Mouse (Mus musculus) gastrocnemius, postnatal 25 days (tissue): ENCODE data around the gene Elavl3. TPM values are rescaled to one million over a fixed set of nuclear protein-coding genes. Genes with fewer than 3 reads are reported as not detected.
"Not testable (repeated sequence)": the region's sequence is repeated elsewhere in the genome, so short reads cannot be mapped to it uniquely, and the experiment has no call there.

Experiments
- DNase-seq: peaks from one replicate; pipeline ENCODE4 v3.0.0; 2022
- long read RNA-seq, 2 experiments: library from polyadenylated mRNA; stranded (forward); transcript quantifications; one replicate each; pipeline ENCODE4 v2.0.0; 2021
- total RNA-seq, 2 experiments: library from RNA; stranded (reverse); gene quantifications; 1 replicate in 1 of 2; 2 replicates in 1 of 2; pipeline ENCODE4 v1.2.3; 2021

Gene Elavl3
- total RNA-seq, result under 1 TPM in 1 of 2 experiments, not detected in 1; 0.11 TPM
- long read RNA-seq, experiment 1, result 0 reads
- long read RNA-seq, experiment 2, result 0 reads

DNA sequence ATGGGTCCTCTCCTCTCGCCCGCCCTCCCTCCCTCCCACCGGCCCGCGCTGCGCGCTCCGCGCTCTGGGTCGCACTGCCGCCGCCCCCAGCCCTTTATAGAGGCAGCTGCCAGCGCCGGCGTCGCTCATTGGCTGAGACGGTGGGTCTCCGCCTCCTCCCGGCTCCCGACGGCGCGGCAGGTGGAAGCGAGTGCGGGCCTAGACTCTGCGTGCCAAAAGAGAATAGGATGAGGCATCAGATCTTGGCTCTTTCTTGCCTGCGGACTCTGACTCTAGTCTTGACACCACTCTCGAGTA, at the start of gene Elavl3:
Gene Elavl3, minus strand, starts transcription at position 66 of the 297 bp plus-strand sequence.
- DNase-seq, result no peak

DNA sequence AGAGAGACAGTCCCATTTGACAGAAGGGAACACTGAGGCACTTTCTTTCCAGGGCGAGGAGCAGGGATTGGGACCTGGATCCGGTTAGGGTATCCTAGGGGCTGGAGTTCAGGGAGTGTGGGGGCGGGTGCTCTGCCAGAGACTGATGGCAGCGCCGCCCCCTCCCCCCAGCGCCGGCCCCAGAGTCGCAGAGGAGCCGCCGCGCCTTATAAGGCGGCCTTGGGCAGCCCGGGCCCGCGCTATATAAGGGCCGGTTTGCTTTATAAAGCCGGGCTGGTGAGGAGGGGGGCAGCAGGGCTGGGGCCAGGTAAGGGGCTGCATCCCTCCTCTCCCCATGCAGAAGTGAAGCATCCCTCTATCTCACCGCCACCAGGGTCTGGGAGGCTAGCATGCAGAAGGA, 48.1 kb upstream of the Elavl3 start:
- DNase-seq, result no peak

DNA sequence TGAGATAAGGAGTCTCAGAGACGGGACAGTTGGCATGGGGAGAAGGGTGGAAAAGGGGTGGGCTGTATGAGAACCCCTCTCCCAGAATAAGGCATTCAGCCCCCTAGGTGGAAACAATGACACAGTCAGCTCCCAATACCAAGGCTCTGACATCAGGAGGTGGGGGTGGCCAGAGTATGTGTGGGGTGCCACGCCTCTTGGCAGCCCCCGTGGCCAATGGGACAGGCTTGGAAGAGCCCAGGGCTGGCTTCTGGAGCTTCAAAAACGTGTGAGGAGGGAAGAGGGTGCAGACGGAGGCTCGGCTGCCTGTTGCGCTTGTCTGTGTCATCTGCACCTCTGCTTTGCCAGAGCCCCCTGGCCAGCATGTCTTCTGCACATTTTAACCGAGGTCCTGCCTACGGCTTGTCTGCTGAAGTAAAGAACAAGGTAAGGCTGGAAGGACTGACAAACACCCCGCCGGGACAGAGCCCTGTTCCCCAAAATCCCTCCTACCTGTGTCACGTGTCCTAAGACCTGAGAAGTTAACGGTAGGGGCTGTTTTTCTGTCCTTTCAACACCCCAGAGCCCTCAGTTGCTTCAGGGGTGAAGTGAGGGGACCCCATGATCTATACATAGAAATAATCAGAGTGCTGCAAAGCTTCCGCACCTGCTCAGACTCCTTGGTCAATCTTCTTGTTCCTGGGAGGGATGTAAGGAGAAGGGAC, 47.3 kb upstream of the Elavl3 start, which contains the start of gene Cnn1:
Gene Cnn1, plus strand, starts transcription at position 224 of the 704 bp plus-strand sequence.
- DNase-seq, result no peak

DNA sequence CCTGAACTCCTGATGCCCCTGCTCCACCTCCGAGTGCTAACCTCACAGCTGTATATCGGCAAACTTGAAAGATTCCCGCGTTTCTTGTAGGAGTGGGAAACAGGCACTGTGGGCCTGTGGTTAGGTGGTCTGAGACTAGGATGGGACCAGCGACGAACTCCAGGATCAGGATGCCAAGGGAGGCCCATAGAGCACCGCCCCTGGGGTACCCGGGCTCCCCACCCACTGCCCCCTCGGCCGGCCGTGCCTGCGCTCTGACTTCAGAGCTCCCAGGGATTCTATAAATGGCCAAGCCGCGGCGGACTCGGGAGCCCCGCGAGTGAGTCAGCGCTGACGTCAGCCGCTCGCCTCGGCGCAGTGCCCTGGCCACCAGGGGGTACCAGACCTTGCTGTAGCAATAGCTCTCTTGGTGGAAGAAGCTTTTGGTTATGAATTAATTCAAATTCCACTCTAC, 44.1 kb upstream of the Elavl3 start:
- DNase-seq, result peak; percentile 74

DNA sequence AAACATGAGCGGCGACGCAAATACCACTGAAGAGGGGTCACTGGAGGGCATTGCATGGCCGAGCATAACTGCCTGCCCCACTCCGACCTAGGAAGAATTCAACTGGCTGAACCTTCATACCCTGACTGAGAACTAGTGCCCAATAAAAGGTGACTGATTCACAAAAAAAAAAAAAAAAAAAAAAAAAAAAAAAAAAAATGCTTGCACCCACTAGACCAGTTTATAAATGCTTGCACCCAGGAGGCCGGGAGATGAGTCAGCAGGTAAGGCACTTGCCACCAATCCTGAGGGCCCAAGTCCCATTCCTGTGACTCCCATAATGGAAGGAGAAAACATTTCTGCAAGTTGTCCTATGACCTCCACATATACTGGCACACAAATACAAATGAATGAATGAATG, 40.9 kb upstream of the Elavl3 start:
- DNase-seq, result no peak

DNA sequence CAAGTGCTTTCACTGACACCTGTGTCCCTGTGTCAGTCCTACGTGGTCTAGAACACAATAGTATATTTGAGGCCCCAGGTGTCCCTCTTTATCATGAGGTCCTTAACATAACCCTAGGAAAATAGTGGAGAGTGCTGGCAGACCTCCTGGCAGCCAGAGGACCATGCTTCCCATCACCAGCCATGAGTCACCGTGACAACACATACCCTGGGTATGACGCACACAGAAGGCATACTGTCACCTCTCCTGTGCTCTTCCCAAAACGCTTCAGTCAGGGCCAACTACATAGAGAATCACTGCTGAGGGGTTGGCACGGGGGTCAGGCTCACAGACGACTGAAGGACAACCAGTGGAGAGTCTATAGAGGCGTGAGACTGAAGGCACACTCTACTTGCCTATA, 38.2 kb upstream of the Elavl3 start:
- no peak for DNase-seq

DNA sequence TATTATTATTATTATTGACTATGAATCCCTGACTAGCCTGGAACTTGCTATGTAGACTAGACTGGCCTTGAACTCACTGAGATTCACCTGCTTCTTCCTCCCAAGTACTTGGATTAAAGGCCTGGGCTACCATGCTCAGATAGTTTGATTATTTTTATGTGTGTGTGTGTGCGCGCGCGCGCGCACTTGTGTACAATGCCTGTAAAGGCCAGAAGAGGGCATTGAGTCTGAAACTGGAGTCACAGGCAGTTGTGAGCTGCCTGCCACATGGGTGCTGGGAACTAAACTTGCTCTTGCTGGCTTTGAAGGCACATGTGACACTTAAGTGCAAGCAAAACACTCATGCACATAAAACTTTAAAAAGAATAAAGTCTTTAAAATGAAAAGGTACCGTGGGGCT, 37.5 kb upstream of the Elavl3 start:
- DNase-seq, result no peak

DNA sequence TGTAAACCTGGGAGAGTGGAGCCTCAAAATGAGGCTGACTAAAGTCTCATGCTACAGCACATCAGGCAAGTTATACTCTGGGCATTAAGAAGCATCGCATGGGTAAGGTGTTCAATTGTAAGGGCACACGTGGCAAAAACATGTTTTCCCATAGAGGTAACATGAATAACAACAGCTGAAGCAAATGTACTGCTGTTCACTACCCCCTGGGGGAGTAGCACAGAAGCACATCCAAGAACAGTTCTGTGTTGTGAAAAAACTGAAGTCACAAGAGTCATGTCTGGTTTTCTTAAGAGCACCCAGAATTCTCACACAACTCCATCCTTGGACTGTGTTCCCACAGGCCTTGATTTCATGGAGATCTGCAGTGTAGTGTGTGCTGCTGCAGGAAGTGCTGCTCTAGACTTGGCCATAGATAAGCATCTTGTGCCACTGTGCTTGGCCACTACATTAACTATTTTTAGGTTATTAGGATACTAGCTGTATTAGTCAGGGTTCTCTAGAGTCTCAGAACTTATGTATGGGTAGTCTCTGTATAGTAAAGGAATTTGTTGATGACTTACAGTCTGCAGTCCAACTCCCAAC, 35.3 kb upstream of the Elavl3 start:
- DNase-seq, result no peak

DNA sequence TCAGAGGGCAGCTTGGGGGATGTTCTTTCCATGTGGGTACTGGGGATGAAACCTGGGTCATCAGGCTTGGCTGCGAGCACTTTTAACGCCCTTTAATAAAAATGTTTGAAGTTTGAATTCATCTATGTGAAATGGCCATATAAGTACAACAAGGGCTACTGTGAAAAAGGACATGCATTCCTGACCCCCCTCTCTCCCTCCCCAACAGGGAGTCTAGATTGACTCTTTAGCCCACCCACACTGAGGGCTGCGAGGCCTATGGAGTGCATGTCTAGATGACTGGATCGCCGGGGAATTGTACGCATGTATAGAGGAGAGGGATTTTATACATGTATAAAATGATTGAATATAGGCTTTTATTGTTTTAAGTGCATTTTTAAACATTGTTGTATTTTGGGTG, 34.2 kb upstream of the Elavl3 start:
- no peak for DNase-seq

DNA sequence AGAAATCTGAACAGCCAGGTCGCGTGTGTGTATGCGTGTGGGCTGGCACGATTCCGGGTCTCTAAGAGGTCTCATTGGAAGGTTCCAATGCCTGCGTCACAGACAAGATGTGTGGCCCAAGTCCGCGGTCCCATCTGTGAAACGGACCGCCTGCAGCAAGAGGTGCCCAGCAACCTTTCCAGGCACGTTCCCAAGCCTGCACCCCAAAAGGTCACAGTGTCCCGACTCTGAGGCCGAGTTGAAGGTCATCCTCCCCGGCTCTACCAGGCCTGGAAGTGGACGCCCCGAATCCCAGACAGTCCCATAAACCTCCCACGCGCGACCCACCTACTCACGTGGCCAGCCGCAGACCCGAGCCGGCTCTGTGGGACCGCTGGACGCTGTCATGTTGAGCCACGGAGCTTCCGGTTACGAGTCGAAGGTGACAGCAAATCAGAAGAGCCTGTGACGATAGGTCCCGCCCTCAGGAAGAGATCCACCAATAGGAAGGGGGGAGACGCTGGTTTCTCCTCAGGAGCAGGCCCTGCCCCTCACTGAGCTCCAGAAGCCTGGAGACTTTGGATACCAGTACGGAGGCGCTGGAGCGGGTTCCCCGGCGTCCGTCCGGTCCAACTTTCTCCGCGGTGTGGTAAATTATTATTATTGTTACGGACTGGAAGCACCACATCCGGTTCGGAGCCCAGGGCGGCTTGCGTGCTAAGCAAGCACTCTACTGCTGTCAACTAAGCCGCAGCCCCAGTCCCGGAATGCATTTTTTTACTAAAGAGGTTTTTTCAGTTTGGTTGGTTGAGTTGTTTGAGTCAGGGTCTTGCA, 33.4 kb upstream of the Elavl3 start, which contains the start of gene Ecsit:
Gene Ecsit, minus strand, starts transcription at position 417 of the 813 bp plus-strand sequence.
- peak; percentile 95 for DNase-seq

DNA sequence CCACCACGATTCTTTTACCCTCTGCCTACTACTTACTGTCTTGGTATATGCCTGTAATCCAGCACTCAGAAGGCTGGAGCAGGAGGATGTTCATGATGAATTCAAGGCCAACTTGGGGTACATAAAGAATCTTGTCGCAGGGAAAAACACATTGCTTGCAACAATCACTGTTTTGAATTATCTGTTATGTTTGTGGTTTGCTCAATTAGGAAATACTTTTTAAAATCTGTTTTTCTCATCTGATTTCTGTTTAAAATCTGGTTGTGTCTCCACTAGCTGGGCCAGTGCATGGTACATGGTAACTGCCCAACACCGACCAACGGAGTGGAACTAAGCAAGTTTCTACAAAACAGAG, 32.8 kb upstream of the Elavl3 start:
- DNase-seq, result no peak

DNA sequence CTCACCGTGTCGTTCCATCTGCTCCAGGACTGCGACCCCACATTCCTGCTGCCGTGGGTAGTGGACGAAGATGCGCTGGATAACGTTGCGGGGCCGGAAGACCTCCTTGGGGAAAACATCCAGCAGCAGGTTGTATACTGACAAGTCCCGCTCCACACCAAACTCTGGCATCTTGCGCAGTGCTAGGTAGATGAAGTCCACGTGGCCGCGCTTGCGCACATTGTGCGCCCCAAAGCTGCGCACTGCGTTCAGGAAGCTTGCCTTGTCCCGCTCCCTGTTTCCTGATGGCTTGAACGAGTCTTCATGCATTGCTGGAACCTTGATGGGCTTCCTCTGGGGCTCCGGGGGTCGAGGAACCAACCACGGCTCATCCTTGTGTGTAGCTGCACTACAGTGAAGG, 24.4 kb upstream of the Elavl3 start:
- DNase-seq, result no peak

DNA sequence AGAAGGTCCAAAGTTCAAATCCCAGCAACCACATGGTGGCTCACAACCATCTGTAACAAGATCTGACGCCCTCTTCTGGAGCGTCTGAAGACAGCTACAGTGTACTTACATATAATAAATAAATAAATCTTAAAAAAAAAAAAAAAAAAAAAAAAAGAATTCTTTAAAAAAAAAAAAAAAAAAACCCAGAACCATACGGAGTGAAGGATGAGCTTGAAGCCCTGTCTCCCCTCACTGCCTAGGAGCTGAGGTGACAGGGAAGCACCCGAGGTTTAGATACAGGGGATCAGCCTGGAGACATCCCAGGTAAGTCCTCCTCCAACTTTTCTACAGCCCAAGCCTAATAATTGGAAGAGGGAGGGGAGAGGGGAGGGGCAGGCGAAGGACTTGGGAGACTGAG, 24.0 kb upstream of the Elavl3 start:
- not testable (repeated sequence) for DNase-seq

DNA sequence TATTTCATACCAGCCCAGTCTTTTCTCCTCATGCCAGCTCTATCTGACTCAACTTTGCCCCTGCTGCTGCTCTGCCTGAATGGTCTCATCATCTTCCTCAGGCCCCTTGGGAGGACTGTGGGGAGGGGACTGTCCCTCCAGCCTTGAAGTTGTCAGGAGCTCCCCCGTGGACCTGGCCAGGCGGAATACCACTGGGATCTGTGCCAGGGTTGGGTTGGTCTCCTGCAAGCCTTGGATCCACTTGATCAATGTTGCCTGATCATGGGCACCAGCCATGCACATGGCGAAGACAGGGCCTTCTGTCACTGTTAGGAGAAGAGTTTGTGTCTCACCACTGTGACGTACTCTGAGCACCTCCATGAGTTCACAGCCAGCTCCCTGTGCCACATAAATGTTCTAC, 20.5 kb upstream of the Elavl3 start:
- DNase-seq, result no peak

DNA sequence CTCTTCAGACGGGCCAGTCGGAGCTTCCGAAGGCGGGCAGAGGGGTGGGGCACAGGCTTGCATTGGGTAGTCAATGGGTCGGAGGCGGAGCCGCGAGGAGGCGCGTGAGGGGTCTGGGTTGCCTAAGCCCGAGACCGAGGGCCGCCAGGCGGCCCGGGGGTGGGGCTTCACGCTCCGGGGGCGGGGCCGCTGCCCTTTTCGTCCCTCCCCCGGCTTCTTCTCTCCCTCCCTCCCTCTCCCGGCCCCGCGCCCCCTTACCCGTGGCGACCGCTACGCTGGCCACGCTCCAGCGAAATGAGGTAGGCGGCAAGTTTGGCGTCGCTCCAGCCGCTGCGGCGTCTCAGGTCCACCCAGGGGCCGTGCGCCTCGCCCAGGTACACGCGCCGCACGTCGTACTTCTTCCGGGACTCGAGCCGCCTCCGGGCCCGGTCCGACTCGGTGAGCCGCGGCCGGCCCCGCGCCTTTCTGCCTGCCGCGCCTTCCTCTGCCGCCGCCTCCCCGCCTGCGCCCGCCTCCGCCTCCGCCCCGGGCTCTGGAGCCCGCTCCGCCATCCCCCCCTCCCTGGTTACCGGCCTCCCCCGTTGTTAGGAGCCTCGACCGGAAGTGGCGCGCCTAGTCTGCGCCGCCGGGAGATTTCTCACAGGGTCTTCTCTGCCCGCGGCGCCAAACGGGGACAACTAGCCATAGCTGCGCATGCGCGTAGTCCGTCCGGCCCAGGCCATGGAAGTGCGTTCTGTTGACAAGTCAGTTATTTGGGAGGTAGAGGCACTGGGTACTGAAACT, 19.2 kb upstream of the Elavl3 start, which contains the start of the genes Gm49318 and Zfp653:
Gene Gm49318, minus strand, starts transcription at position 469 of the 783 bp plus-strand sequence.
Gene Zfp653, minus strand, starts transcription at position 586 of the 783 bp plus-strand sequence.
- peak; percentile 96 for DNase-seq

DNA sequence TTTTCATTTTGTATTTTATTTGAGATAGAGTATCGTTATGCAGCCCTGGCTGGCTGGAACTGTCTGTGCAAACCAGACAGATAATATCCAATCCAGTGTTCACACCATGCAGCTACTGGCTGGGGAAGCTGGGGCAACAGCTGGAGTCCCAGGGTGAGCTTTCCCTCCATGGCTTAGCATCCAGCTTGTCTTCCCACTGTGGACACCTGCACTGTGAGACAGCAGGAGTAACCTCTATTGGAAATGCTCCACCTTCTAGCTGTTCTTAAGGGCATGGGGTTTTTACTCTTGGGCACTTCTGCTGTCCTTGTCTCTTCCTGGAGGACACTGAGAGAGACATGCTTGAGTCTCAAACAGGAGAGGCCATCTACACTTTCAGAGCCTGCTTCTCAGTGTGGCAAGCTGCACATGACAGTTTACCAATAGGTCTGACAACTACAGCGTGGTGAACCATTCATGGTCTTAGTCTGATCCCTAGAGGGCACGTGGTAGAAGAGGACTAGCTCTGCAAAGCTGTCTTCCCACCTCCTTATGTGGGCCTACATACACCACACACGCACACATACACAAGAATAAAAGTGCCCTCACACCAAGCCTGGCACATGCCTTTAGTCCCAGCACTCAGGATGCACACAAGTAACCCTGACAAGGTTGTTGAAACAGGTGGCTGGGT, 18.2 kb upstream of the Elavl3 start:
- no peak for DNase-seq

DNA sequence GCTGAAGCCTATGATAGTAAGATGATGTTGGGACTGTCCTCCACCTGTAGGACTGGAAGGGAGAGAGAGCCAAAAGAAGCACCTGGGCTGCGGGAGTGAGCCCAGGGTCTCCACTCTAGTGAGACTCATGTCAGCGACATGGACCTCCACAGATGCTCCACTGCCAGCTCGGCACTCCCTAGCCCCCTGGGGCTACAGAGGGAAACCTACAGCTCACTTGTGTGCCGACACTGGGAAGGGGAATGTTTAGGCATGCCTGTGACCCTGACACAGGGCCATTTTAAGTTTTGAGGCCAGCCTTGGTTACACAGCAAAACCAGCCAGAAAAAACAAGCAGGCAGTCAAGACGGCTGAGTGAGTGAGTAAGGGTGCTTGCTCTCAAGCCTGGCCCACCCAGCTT, 15.4 kb upstream of the Elavl3 start:
- DNase-seq, result no peak

DNA sequence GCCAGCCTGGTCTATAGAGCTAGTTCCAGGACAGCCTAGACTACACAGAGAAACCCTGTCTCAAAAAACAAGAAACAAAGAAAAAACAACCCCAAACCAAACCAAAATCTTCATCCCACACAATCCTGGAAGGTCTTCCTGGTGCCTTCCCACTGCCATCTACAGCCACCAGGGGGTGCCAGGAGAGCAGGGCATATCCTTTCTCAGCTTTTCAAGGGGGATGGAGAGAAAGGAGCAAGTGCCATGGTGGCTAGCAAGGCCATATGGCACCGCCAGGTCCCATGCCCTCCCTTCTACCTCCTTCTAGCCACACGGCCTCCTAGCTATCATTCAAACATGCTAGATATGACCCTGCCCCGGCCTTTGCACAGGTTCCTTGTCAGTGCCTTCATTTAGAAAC, 14.6 kb upstream of the Elavl3 start:
- no peak for DNase-seq

DNA sequence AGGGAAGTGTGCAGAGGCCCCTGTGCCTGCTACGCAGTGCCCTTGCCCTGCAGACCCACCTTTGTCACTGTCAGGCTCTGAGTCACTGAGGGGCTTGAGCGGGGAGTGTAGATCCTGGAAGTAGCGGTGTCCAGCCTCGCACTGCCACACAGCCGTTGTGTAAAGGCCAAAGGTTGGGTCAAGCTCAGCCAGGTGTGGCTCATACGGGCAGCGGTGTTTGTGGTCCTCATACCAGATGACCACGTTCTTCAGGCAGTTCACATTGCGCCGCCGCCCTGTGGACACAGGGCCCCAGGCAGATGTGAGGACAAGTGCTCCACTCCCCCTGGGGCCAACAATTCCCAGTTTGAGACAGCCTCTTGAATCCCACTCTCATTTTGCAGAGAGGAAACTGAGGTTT, 13.8 kb upstream of the Elavl3 start:
- no peak for DNase-seq

DNA sequence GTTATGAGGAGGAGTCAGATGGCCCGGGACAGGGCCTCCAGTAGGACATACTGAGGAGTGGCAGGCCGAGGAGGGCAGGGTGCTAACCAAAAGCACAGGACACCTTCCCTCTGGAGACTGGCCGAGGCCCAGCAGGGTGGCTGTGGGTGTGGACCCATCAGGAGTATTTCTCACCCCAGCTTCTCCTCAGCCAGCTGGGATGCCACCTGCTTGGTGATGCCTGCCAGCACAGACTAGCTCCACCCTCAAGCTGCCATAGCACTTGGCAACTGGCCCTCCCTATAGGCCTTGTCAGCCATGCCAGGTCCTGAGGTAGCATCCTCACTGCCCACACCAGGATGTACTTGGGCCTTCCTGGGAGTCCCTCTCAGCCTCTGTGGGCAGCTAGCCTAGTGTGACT, 12.5 kb upstream of the Elavl3 start:
- no peak for DNase-seq

DNA sequence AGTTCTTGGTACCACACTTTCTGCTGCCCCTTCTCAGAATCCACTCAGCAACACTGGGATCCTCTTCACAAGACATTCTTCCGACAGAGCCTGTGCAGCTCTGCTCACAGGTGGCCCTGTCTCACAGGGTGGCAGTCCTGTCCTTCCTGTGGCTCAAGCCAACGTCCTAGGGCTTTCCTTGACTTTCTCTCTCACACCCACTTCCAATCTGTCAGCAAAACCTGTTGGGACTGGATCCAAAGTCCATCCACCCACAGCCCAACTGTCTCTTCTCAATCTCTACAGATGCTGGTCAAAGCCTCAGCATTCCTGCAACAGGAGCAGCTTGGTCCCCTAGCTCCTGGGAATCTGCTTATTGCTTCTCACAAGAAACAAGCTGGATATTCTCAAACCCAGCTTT, 9.5 kb upstream of the Elavl3 start:
- DNase-seq, result no peak

DNA sequence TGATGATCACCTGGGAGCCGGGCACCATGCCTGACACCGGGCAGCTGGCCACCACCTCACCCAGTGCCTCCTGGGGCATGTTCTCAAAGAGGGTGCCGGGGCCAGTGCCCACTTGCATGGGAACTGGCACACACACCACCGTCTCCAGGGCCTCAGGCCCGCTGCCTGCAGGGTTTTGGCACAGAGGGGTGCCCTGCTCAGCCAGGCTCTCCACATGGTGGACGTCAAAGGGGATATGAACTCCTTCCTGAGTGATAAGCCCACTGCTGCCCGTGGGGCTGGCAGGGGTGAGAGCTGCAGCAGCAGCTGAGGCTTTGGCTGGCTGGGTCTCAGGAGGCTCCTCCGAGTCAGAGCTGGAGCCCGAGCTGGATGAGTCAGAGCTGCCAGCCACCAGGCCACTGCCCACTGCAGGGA, 6.2 kb upstream of the Elavl3 start:
- no peak for DNase-seq
